8 mouse cellular contexts compared by ENCODE assay signal in genomic region chr19:61227941-61228701, GRCm38 (mm10). TPM values are rescaled to one million over a fixed set of nuclear protein-coding genes. Genes with fewer than 3 reads are reported as not detected.
A peak's percentile ranks its signal among the peaks of the same experiment; 100 is the strongest.
DNase-seq lines count a peak whose midpoint lies in the region; ATAC-seq lines count a peak whose summit lies in the region.

Gene Csf2ra (minus strand): TSS chr19:61228429.

- peak within 1 kb of the TSS; percentile 49 for H3K9ac ChIP-seq in forebrain, embryonic 12.5 days
- H3K9ac ChIP-seq in hindbrain, embryonic 16.5 days (ENCODE audit: low read depth, low read length), result peak within 1 kb of the TSS; percentile 67

- DNase-seq in frontal cortex, adult 2 months (ENCODE audit: extremely low spot score in 1 of 2, low spot score in 1 of 2), result peak; percentile 6 to 19
- peak; percentile 6 for DNase-seq in brain, adult 2 months (ENCODE audit: low read depth, low spot score)
- peak; percentile 15 to 67 for DNase-seq in left cerebral cortex, postnatal 10 days (ENCODE audit: extremely low spot score in 1 of 2, low spot score in 2 of 2)
- DNase-seq in spleen, postnatal 4 days (ENCODE audit: low spot score in 2 of 2), result peak; percentile 27 to 76

- peak within 1 kb of the TSS; percentile 83 for H3K27ac ChIP-seq in forebrain, embryonic 12.5 days
- H3K27ac ChIP-seq in hindbrain, embryonic 16.5 days (ENCODE audit: low read depth, low read length), result peak within 1 kb of the TSS; percentile 94
- peak within 1 kb of the TSS; percentile 88 for H3K27ac ChIP-seq in macrophage

- WGBS in forebrain, embryonic 12.5 days, result 61% methylated on average over 36 of the region's 36 CpGs
- 57% methylated on average over 35 of the region's 36 CpGs for WGBS in hindbrain, embryonic 16.5 days
- 40% methylated on average over 35 of the region's 36 CpGs for WGBS in macrophage (ENCODE audit: missing documents)

- no peak for ATAC-seq in frontal cortex, adult (ENCODE audit: low TSS enrichment)
- no peak for ATAC-seq in forebrain, embryonic 12.5 days (ENCODE audit: low FRiP score)
- no peak for ATAC-seq in hindbrain, embryonic 16.5 days

- H3K27me3 ChIP-seq in forebrain, embryonic 12.5 days, result peaks cover 11% of the 10 kb centered on the region; the same call in 1 of the 2 replicates
- H3K27me3 ChIP-seq in hindbrain, embryonic 16.5 days (replicated peaks; ENCODE audit: control insufficient read depth, insufficient read depth, low read length), result no peaks in the 10 kb centered on the region

- H3K79me2 ChIP-seq in macrophage (ENCODE audit: inconsistent target), result no peaks in the 10 kb centered on the region

- H3K4me2 ChIP-seq in forebrain, embryonic 12.5 days, result peak within 1 kb of the TSS; percentile 64
- H3K4me2 ChIP-seq in hindbrain, embryonic 16.5 days (ENCODE audit: low read length), result peak within 1 kb of the TSS; percentile 82

- H3K9me3 ChIP-seq in forebrain, embryonic 12.5 days, result peaks cover 4% of the 10 kb centered on the region; the same call in 1 of the 2 replicates
- no peaks in the 10 kb centered on the region for H3K9me3 ChIP-seq in hindbrain, embryonic 16.5 days (ENCODE audit: control insufficient read depth, low read length)

- intact Hi-C loops in left cerebral cortex, postnatal 10 days (cut with DNase I), result no loop called here

- peaks cover 13% of the 10 kb centered on the region for H3K4me1 ChIP-seq in forebrain, embryonic 12.5 days
- H3K4me1 ChIP-seq in hindbrain, embryonic 16.5 days (ENCODE audit: control insufficient read depth, insufficient read depth, low read depth, low read length), result no peaks in the 10 kb centered on the region; the same call in 1 of the 2 replicates

- no peaks in the 10 kb centered on the region for H3K36me3 ChIP-seq in forebrain, embryonic 12.5 days (replicated peaks)
- no peaks in the 10 kb centered on the region for H3K36me3 ChIP-seq in hindbrain, embryonic 16.5 days (ENCODE audit: control insufficient read depth, insufficient read depth, low read length)
- H3K36me3 ChIP-seq in macrophage (ENCODE audit: inconsistent target), result no peaks in the 10 kb centered on the region

- peak within 1 kb of the TSS; percentile 62 for H3K4me3 ChIP-seq in forebrain, embryonic 12.5 days (replicated peaks)
- peak within 1 kb of the TSS; percentile 61 for H3K4me3 ChIP-seq in hindbrain, embryonic 16.5 days (ENCODE audit: low read length)
- peak within 1 kb of the TSS; percentile 69 for H3K4me3 ChIP-seq in macrophage (ENCODE audit: inconsistent target)

RNA-seq across cellular contexts. Expression of gene Csf2ra, which starts in this region (rescaled TPM):
- 178 and 209 TPM in 2 replicates for polyA plus RNA-seq in frontal cortex, adult 2 months (2012; rRNA removed)
- polyA plus RNA-seq in forebrain, embryonic 12.5 days (2016; fragmentation: Nextera tagmentation; extraction: Ambion mirVana), result 22.2 and 24.8 TPM in 2 replicates
- 67.9 and 69.4 TPM in 2 replicates for polyA plus RNA-seq in hindbrain, embryonic 16.5 days (2015; fragmentation: Nextera tagmentation; extraction: Ambion mirVana)
- 10 to 100 TPM; 36.2 to 42.3 TPM for total RNA-seq in left cerebral cortex, postnatal 10 days (2021)
- total RNA-seq in macrophage (2018; cell fraction: chromatin; rRNA removed), result 1,000 to 10,000 TPM in 3 of 26 experiments, 100 to 1,000 TPM in 23; 415 to 1,124 (median 731) TPM
- 100 to 1,000 TPM in 8 of 26 experiments, 10 to 100 TPM in 18; 57.6 to 137 (median 87.6) TPM for total RNA-seq in macrophage (2018; cell fraction: cytosol; rRNA removed)
- total RNA-seq in macrophage (2018; cell fraction: nucleus; rRNA removed), result 100 to 1,000 TPM; 247 to 598 (median 373) TPM
- 95.2 to 123 TPM (median 109 TPM) in 3 replicates for polyA plus RNA-seq in macrophage (2018)
